Mouse (Mus musculus) heart, postnatal 0 days (tissue): ENCODE measurements around the gene Pax4. TPM values are rescaled to one million over a fixed set of nuclear protein-coding genes. Genes with fewer than 3 reads are reported as not detected.

Experiments used
- ATAC-seq: fragments of 200-750 bp; cut with Nextera tagmentation; 2 replicates; pipeline ENCODE4 v1.8.0; 2017; ENCODE audit warnings: low read depth, moderate number of reproducible peaks, moderate library complexity; ENCODE audit not compliant: insufficient read depth
- DNase-seq: peaks from one replicate; pipeline ENCODE4 v3.0.0-alpha.2; 2016; ENCODE audit warnings: low spot score
- H3K27ac ChIP-seq: fragments of 300-500 bp; sonication (generic); 2 replicates; pipeline ENCODE4 v1.5.1; 2014; ENCODE audit warnings: low read depth, mild to moderate bottlenecking
- H3K27me3 ChIP-seq: fragments of 300-500 bp; sonication (generic); 2 replicates; pipeline ENCODE4 v1.6.1; 2014; ENCODE audit warnings: low read length, mixed read lengths; ENCODE audit not compliant: control insufficient read depth, insufficient read depth
- H3K36me3 ChIP-seq: fragments of 300-500 bp; sonication (generic); replicated peaks from 2 replicates; pipeline ENCODE4 v1.6.1; 2014; ENCODE audit warnings: low read length, mixed read lengths; ENCODE audit not compliant: control insufficient read depth, insufficient read depth
- H3K4me1 ChIP-seq: fragments of 300-500 bp; sonication (generic); 2 replicates; pipeline ENCODE4 v1.6.1; 2014; ENCODE audit warnings: antibody characterized with exemption; ENCODE audit not compliant: control insufficient read depth, insufficient read depth
- H3K4me2 ChIP-seq: fragments of 300-500 bp; sonication (generic); 2 replicates; pipeline ENCODE4 v1.6.1; 2014; ENCODE audit warnings: low read depth, mild to moderate bottlenecking, low read length, moderate library complexity
- H3K4me3 ChIP-seq: fragments of 300-500 bp; sonication (generic); 2 replicates; pipeline ENCODE4 v1.5.1; 2014; ENCODE audit warnings: low read depth, low read length
- H3K9ac ChIP-seq: fragments of 300-500 bp; sonication (generic); replicated peaks from 2 replicates; pipeline ENCODE4 v1.6.1; 2014; ENCODE audit warnings: low read depth, low read length, mixed read lengths
- H3K9me3 ChIP-seq: fragments of 300-500 bp; sonication (generic); replicated peaks from 2 replicates; pipeline ENCODE4 v1.6.1; 2016; ENCODE audit warnings: low read length; ENCODE audit not compliant: control insufficient read depth
- CTCF ChIP-seq: IDR thresholded peaks from 2 replicates; pipeline ENCODE4 v1.5.1; 2016; ENCODE audit warnings: antibody characterized with exemption, control low read depth, low read depth
- EP300 ChIP-seq: IDR thresholded peaks from 2 replicates; pipeline ENCODE4 v1.6.1; 2016; ENCODE audit warnings: antibody characterized with exemption, low read depth
- WGBS: fragments of 180-500 bp; shearing (Covaris S2); extraction: QIAGEN DNeasy Blood & Tissue Kit; methylation state at CpG from one replicate; pipeline ENCODE4 v1.1.7; 2014; 5-methylcytosine and 5-hydroxymethylcytosine counted together
- polyA plus RNA-seq: library from polyadenylated mRNA; unstranded; fragments of >200 nt; fragmentation: Nextera tagmentation; extraction: Ambion mirVana; gene quantifications from 2 replicates; pipeline ENCODE4 v1.2.1, GENCODE M21; 2015
- total RNA-seq: library from RNA; depleted of rRNA; stranded (reverse); fragments of >200 nt; gene quantifications from 2 replicates; pipeline ENCODE4 v1.2.3, GENCODE M21; 2014; ENCODE audit warnings: low replicate concordance; rRNA removed

The Pax4 gene
- total and polyA plus RNA-seq, 2 experiments from 2014 or later, result not detected

GRCm38 (mm10) chr6:28396051-28396852 lies 52.9 kb downstream of the Pax4 start:
- Histone ChIP-seq H3K27ac (no peak overlapping the region), H3K9ac (no peak overlapping the region), H3K4me2 (peak overlapping the region; percentile 76; the same call in 1 of the 2 replicates), H3K4me3 (peak overlapping the region; percentile 44), H3K27me3 (peaks cover 30% of the 10 kb centered on the region), H3K4me1 (no peaks in the 10 kb centered on the region), H3K36me3 (no peaks in the 10 kb centered on the region), H3K9me3 (0 out of 2 replicates have a peak, but pooled peaks cover 6% of the 10 kb centered on the region)
- TF ChIP-seq EP300 (no peak), CTCF (no peak)
- WGBS, result 47% methylated on average over 15 of the region's 15 CpGs
- no peak for ATAC-seq
- DNase-seq, result no peak

Other genes with a start within 250 kb of the Pax4 start
- gene Zfp800, start 51.3 kb downstream of the Pax4 start, total RNA-seq, result 18.6 and 19.5 TPM in 2 replicates
- gene Zfp800, start 51.3 kb downstream of the Pax4 start, polyA plus RNA-seq, result 11.0 and 12.7 TPM in 2 replicates
- gene Arf5, start 25.8 kb downstream of the Pax4 start, total RNA-seq, result 219 and 253 TPM in 2 replicates
- 235 and 240 TPM in 2 replicates for gene Arf5, start 25.8 kb downstream of the Pax4 start, polyA plus RNA-seq
- gene Fscn3, start 21.6 kb downstream of the Pax4 start, total RNA-seq, result not detected in 2 replicates
- gene Fscn3, start 21.6 kb downstream of the Pax4 start, polyA plus RNA-seq, result not detected in 2 replicates
- gene Gcc1, start 21.0 kb downstream of the Pax4 start, total RNA-seq, result 5.9 and 6.4 TPM in 2 replicates
- gene Gcc1, start 21.0 kb downstream of the Pax4 start, polyA plus RNA-seq, result 4.2 and 4.3 TPM in 2 replicates
- gene Snd1, start 25.8 kb upstream of the Pax4 start, total RNA-seq, result 101 and 120 TPM in 2 replicates
- gene Snd1, start 25.8 kb upstream of the Pax4 start, polyA plus RNA-seq, result 52.2 and 54.7 TPM in 2 replicates